Mouse (Mus musculus) heart, postnatal 4 days (tissue): ENCODE measurements around the gene Agmo. TPM values are rescaled to one million over a fixed set of nuclear protein-coding genes. Genes with fewer than 3 reads are reported as not detected.
A peak's percentile ranks its signal among the peaks of the same experiment; 100 is the strongest.

Experiments used
- DNase-seq: peaks from one replicate; pipeline ENCODE4 v3.0.0; 2021
- total RNA-seq, 2 experiments: library from RNA; stranded (reverse); gene quantifications; 2 replicates each; pipeline ENCODE4 v1.2.3; 2021

Gene Agmo
- under 1 TPM; 0.23 to 0.62 TPM for total RNA-seq

DNA sequence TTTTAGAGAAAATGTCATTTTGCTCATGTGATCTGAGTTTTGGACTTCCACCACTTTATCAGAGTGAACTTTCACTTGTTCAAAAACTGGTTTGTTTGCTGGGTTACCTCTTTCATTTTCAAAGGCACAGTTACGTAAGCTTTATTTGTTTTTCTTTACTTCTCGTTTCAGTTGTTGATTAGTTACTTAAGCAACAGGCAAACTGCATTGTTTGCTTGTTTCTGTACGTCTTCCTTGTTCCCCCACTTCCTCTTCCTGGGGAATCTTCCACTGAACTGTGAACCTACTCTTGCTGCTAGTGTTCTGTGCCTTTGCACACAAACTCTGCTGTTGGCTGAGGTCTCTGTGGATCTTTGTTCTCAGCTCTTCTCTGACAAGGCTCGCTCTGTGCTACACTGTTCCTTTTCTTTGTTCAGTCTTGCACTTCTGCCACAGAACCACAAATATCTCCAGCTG lies at the start of gene Agmo:
Agmo (plus strand) TSS at position 76 of the 456 bp plus-strand sequence.
- no peak for DNase-seq

DNA sequence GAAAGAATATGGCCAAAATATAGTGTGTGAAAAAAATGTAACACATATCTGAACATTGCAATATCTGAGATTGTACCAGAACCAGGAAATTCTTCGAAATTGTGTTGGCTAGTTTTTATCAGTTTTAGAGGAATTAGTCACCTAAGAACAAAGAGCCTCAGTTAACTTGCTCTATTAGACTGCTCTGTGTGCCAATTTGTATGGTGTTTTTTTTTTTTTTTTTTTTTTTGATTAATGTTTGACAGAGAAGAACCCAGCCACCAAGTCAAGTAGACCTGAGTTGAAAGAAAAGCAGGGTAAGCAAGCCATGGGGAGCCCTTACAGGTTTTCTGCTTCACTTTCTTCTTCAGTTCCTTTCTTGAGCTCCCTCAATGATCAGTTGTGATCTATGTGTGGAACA lies 10.3 kb upstream of the Agmo start:
- DNase-seq, result no peak

DNA sequence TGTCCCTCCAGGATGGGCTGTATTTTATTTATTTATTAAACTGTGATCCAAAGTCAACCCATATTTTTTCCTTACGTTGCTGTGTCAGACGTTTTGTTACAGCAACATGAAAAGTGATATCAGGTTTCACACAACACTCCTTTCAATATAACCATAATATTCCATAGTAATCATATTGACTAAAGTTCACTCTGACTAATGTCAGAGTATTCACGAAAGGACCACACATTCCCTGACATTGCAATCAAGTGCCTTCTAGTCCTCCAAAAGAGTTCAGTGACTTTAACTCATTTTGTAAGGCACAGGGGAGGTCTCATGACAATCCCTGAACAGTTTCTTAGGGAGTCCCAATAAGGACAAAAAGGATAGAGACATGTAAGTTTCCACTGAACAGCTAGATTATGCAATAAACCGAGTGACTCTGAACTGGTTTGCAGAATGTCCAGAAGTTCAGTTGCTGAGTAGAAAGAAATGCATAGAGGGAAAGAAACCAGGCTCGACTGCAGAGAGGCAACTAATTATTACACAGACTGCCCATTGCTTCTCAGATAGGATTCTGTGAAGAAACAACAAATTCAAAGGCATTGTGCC lies 371 bp upstream of the Agmo start:
- DNase-seq, result no peak

DNA sequence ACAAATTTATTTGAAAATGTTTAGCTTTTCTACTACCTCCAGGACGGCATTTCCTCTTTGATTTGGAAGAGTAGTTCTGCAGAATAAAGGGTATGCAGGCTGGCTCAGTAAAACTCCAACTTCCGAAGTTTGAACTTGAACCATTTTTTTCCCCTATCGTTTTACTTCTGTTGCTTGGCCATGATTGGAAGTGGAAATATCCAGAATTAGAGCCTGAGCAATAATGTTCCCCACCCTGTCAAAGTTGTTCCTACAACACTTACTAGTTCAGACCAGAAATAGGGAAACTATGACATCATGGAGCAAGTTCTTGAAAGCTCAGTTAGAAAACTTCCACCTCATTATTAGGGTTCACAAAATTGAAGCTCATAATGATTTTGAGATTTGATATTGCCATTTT lies 1.0 kb downstream of the Agmo start:
- no peak for DNase-seq

DNA sequence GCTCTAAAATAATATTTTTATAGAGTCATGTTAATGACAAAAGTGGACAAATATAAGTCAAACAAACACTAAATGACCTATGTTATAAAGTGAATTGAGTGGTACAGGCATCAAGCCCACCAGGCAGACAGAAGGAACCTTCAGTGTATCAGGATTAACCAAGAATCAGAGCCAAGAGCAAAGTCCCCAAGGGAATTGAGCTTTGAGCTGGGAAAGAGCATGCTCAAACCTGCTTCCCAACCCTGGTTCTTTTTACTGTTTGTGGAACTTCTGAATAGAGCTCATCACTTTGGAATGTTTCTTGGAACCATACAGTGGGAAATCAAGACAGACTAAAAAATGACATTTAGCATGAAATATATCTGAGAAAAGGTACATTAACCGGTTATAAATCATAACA lies 3.4 kb downstream of the Agmo start:
- peak; percentile 40 for DNase-seq

DNA sequence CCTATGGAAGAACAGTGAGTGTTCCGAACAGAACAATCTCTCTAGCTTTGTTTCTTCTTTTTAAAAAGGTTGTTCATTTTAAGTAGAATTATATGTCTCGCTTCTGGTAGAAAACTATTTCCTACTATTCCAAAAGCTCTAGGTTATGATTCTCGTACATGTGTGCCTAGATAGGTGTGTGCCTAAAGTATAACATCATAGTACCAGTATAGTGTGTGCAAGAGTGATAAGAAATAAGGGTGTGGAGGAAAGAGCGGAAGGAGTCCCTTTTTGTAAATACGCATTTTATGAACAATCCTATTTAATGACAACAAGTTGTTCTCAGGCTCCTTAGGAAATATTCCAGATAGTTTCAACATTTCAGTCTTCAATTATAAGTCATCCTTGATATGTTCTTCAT lies 10.2 kb downstream of the Agmo start:
- no peak for DNase-seq

DNA sequence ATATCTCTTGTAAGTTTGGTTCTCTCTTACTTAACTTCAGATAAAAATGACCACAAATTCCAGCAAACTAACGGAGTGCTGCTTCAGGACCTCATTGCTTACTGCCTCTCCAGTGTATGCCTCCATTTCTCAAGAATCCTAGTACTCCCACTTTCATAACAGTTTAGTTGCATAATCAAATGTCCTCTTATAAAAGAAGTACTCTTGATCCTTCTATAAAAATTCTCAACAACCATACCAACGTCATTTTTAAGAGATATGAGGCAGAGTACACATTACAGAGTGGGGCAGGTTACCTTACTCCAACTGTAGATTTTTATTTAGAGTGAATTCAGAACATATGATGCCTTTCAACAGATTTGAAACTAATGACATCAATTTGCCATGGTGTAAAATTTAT lies 15.7 kb downstream of the Agmo start:
- DNase-seq, result no peak

DNA sequence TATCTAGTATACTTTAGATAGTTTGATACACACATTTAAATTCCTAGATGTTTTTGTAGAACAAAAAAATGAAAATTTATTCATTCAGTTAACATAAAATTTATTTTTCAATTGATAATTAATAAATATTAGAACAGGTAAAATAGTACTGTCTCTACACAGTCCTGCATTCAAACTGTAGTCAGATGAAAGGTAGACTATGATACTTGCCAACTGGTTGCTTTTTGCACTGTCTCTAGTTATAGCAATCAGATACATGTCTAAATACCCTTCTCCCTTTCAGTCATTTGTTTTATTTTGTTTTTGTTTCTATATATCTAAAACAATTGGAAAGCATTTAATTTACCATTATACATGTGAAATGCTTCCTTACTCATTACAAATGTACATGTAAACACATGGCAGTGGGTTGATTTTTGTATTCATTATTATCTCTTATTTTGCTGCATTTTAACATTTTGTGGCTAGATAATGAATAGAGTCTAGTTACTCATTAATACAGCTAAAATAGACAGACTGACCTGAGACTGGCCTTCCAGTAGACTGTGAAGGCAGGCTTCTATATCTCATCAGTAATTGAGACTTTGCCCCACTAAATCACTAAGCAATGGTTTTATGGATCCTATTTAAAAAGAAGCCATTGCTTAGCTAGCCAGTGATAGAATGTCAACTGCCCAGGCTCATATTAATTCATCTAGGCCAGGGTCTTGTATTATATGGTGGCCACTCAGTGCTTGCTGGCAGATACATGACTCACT lies 18.5 kb downstream of the Agmo start:
- DNase-seq, result no peak

DNA sequence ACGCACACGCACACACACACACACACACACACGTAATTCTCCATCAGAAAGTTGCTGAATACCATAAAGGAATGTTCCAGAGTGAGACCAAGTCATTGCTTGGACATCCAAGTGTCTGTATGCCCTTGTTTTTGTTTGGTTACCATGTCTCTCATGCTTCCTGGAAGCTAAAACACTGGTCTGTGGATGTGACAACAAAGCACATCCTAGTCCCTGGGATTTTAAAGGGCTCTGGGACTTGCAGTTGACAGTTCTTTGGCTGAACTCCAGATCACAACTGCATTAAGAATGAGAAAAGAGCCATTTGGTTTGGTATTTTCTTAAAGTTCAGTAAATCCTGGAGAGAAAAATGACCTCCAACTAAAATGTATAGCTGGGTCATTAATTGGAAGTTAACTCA lies 22.2 kb downstream of the Agmo start:
- DNase-seq, result no peak

DNA sequence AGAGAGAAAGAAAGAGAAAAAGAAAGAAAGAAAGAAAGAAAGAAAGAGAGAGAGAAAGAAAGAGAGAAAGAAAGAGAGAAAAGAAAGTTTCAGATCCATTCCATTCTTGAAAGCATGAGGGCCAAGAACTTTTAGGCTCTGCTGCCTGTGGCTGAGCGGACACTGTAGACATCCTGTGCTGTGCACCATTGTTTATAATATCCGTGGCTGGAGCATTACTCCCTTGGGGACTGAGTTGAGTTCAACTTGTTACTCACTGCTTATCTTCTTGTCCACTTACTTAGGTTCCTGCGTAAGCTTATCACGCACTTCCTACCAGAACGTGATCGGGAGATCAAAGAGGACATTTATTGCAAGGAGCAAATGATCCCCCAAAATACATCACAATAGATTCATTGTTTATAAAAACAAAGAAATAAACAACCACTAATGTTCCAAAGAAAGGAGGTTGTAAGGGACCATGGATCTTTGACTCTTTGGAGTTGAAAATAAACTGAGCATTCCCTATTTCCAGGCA lies 27.3 kb downstream of the Agmo start:
- DNase-seq, result no peak

DNA sequence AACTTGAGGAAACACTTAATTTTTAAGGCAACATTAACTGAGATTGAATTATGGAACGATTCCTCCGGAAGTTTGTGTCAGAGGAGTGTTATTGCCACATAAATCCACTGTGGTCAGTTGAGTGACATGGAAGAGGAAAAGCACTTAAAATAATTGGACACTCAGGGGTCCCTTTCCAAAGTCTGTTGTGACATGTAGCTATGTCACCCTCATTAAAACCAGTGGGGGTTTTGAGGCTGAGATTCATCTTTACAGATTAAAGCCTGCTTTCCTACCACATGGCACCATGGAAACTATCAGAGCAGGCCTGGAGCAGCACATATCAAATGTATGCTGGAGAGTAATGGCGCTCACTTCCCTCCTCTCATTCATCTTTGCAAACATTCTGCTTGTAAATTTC lies 31.2 kb downstream of the Agmo start:
- DNase-seq, result no peak

DNA sequence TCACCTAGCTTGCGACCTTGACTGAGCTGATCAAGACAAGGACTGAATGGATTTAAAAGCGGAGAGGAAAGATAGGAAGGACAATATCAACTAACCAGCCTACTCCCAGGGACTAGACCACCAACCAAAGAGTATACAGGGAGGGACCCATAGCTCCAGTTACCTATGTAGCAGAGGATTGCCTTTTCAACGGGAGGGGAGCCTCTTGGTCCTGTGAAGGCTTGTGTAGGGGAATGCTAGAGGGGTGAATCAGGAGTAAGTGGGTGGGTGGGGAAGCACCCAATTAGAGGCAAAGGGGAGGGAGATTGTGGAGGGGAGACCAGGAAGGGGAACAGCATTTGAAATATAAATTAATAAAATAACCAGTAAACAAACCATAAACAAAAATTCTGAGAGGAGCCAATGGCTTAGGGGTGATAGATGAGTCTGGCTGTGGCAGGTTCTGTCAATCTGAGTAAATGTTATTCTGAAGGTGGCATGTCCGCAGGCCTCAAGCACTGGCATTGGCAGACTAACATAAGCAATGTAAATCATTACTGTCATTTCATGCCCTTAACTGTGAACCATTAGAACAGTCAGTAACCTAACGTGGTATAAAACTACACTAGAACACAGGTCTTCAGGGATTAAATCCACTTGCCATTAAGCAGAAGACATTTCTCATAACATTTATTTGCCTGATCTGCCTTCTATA lies 32.7 kb downstream of the Agmo start:
- no peak for DNase-seq

DNA sequence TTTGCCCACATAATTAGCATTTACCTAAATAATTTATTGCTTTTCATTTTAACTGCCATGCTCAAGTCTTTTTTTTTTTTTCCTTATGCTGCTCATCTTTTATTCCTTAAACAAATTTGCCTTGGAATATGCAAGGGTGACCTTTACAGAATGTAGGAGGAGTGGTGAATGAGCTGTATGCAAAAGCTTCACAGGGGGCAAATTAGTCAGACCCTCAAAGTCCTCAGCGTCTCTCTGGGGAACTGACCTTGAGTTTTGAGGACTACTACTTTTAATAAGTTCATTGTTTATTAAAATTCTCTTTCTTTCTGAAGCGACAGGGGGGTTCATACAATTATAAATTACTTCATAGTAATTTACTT lies 33.2 kb downstream of the Agmo start:
- no peak for DNase-seq

DNA sequence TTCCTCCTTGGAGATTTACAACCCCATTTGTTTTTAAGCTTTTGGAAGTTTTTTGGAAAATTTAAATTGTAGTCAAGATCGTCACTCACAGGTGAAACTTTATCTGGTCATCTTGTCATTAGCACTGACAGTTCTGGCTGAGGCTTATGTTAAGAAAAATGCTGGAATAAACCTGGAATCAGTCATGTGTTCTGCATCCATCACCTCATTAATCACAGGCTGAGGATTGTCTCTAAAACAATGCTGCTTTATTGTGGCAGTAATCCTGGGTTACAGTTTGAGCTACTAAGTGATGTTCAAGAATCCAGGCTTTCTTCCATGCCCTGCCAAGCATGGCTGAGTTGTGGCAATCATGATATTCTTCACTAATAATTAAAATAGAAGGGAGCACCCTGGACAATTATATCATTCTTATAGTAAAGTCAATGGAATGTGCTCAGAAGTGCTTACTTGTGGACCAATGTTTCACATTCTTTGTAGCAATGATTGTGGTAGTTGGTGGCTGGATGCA lies 65.6 kb downstream of the Agmo start:
- DNase-seq, result no peak

DNA sequence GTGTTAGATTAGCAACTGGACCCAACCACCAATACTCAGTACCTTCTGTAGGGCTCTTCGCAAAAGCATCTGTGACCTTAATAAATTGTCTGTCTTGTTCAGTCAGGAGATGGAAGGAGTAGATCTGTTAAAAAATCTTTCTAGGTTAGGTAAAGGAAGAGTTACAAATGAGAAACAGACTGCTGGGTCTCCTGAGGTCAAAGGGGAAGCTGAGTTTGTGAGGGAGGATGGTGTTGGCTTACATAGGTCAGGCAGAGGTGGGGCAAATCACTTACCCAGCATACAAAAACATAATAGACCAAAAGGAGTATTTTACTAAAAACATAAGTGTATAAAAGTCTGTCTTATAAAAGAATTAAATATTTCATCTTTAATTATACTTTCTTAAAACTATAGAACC lies 69.3 kb downstream of the Agmo start:
- no peak for DNase-seq

DNA sequence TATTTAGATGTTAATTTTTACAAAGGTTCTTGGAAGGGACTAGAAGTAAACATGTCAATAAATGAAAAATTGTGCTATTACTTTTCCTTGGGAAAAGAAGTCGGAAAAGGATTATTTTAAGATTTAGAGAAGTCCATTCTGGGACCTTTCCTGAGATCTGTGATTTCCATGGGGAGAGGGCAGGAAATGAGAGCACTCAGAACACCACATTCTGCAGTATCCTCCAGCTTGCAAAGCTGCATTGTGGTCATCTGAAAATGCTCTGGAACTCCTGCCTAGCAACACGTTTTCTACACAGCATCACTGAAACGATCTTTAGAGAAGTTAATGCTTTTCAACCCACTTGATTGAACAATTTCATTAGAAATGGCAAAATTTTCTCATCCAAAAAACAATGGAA lies 81.4 kb downstream of the Agmo start:
- no peak for DNase-seq

DNA sequence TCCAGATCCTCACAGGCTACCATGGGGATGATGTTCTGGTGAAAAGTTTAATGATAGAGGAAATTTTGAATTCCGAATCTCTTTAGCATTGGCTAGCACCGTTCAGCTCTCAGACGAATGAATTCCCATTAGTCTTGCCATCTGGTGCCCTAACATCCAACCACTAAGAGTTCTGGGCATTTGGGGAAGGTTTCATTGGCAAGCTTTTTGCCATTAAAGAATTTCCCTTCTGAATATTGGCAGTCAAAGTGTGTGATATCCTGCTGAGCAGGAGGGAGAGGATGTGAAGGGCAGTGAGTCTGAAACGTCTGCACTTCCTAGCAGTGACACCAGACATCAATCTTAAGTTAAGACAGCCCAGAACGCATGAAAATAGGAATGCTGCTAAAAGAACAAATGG lies 93.5 kb downstream of the Agmo start:
- no peak for DNase-seq

DNA sequence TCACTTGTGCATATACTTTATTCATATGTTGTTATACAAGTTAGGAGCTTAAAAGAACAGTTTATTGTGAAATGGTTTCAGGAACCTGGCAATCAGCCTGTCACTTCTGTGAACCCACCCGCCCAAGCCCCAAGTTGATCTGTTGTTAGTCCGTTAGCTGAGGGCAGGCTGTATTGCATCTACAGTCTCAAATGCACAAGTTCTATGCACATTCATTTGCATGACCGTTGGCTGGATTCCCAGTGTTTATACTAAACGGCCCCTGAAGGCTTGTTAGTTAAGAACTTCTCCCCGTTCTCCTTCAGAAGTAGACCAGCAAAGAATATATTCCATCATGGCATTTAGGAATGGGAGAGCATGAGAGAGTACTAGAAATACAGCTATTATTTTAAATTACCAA lies 102.8 kb downstream of the Agmo start:
- DNase-seq, result no peak

DNA sequence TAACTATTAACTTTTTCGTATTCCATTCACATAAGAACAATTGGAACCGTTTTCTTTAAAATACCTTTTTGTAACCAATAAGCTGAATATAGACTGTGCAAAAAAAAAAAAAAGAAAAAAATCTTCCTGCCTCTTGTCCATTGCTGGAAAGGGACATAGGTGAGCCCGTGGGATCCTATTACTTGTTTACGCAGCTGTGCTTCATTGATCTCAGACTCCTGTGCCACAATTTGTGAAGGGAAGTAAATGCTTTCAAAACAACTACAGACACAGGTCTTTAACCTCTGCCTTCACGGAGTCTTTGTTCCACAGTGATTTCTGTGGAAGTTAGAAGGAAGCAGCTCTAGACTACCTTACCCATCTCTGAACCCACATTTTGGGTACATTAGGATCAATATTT lies 104.3 kb downstream of the Agmo start:
- no peak for DNase-seq

DNA sequence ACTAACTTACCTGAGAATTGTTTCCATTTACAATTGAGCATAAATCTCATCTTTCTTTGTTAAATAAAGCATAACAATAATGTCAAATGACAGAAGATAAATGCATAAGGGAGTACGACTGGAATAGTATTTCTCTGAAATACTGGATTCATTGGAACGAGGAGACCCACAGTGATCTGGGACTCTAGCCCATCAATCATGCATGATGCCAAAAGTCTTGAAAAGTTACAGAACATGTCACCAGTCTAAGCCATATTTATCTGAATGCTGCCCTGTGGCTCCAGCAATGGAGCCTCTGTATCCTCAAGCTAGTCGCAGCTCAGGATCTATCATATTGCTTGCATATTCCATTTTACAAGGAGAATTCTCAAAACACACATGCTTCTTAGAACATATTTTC lies 150.9 kb downstream of the Agmo start:
- no peak for DNase-seq

DNA sequence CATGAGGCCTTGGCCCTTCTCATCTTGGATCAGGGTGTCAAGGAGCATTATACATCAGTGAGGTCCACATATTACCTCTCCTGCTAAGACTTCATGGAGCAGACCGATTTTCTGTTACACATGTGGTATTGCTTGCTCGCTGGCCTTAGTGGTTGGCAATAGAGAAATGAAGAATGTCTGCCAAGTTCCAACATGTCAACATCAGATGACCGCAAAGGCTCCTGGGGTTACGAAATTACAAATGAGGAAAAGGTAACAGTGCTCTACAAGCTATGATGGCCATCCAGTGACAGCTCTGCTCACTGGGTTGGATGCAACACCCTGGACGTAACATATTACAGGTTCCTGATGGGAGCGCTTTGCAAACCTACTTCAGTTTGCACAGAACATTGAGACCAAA lies 161.1 kb downstream of the Agmo start:
- DNase-seq, result no peak

DNA sequence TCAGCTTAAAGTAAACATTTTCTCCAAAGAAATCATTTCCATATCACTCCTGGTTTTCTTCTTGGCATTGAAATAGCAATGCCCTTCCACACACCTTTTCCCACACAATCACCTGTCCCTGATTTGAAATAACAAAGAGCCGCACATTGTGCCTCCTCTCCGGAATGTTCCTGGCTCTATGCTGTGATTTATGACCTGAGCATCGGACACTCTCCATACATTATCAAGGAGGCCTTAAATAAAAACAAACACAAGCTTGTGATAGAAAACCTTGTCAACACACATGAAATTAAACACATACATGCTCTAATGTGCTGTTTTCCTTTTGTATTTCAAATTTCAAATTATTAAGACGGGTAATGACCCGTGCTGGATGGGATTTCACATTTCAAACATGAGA lies 184.9 kb downstream of the Agmo start:
- DNase-seq, result no peak

DNA sequence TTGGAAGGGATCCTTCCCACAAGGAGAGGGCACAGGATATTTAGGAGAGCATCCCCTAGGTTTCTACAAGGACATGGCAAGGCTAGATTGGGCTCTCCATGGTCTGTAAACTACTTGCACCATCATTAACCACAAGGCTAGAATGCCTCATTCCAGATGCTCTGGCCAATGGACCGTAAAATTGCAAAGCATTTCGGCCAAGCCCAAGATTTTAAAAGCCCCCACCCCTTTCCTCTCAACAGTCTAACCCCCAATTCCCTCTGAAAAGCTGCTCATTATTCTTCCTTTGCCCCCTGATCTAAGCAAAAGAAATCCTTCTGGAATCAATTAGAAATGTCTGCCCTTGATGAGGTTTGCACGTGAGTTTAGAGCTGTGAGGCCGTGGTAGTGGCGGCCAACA lies 185.3 kb downstream of the Agmo start:
- DNase-seq, result no peak

DNA sequence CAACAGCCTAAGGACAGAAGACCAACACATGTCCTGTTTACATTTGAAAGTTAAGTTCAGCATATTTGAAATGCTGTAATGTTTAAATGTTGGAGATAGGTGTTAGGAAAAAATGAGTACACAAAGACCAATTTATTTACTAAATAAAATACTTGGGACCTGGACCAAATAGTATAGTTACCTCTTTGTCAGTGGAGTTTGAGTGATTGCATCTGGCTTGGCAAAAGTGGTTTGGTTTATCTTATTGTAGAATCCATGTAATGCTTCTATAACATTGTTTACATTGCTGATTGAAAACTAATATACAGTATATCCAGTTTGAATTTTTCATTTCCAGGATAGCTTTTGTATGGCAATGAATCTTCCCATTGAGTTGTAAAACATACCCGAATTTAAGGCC lies 193.0 kb downstream of the Agmo start:
- DNase-seq, result no peak
